Comparison of ENCODE assay signal across 8 mouse cellular contexts in the genomic region with DNA sequence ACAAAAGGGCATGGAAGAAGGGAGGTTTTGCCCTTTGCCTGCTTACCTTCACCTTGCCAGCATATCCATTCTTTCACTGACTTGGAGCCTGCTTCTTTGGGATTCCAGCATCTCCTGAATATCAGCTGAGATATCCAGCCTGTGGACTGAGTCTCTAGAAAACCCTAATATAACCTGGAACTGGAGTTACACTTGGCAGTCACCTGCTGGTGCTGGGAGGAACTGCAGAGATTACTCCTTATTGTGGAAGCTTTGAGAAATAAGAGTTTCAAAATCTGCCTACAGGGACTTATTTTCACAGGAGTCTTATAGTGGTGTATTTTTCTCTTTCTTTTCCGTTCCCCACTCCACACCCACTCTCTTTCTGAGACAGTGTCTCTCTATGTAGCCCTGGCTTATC. TPM values are rescaled to one million over a fixed set of nuclear protein-coding genes. Genes with fewer than 3 reads are reported as not detected.
DNase-seq lines count a peak whose midpoint lies in the region; ATAC-seq and TF ChIP-seq lines count a peak whose summit lies in the region.
"Had no signal": no experiment of that assay in that cellular context is flagged by ENCODE, and none has a peak within 500 bp of the region (broad histone marks: within the 10 kb centered on the region; RNA-seq: fewer than 3 reads in every experiment).

No protein-coding gene starts in this region.

- peak; percentile 32; the same call in 1 of the 2 replicates for TF ChIP-seq CTCF in kidney, adult 2 months (conservative IDR thresholded peaks at IDR 0.05; ENCODE audit: insufficient read depth, insufficient read length, low read depth, low read length)
- TF ChIP-seq CTCF in G1E (IDR thresholded peaks at IDR 0.05; ENCODE audit: low read depth, low read length), result peak; percentile 26; the same call in 1 of the 2 replicates
- TF ChIP-seq CTCF in lung, postnatal 0 days (IDR thresholded peaks at IDR 0.05), result peak; percentile 77

- no peak overlapping the region for H3K4me3 ChIP-seq in kidney, adult 2 months (ENCODE audit: insufficient read depth, low read depth, low read length)
- H3K4me3 ChIP-seq in kidney, embryonic 15.5 days (replicated peaks), result no peak overlapping the region
- H3K4me3 ChIP-seq in G1E (ENCODE audit: low read depth, low read length), result no peak overlapping the region
- H3K4me3 ChIP-seq in lung, postnatal 0 days (ENCODE audit: low read depth, low read length), result no peak overlapping the region
- H3K4me3 ChIP-seq: limb, embryonic 15.5 days had no signal

- 42% methylated on average over 1 of the region's 1 CpGs for WGBS in kidney, adult 2 months
- 57% methylated on average over 1 of the region's 1 CpGs for WGBS in kidney, embryonic 15.5 days
- 38% methylated on average over 1 of the region's 1 CpGs for WGBS in lung, postnatal 0 days

- peak; percentile 63 for DNase-seq in kidney, adult 2 months
- no peak for DNase-seq in G1E (ENCODE audit: low spot score)
- DNase-seq in brain, adult 2 months (ENCODE audit: low read depth, low spot score), result peak; percentile 81
- peak; percentile 68 for DNase-seq in kidney, adult 9 months
- peak; percentile 80 for DNase-seq in lung, postnatal 0 days (ENCODE audit: low spot score)
- DNase-seq in thymus, postnatal 25 days, result peak; percentile 35

- ATAC-seq in kidney, embryonic 15.5 days (replicated peaks; ENCODE audit: low FRiP score), result no peak
- ATAC-seq in G1E (ENCODE audit: extremely low read depth, insufficient number of reproducible peaks, low FRiP score, poor library complexity, severe bottlenecking), result no peak
- ATAC-seq in lung, postnatal 0 days, result no peak

- no peaks in the 10 kb centered on the region; the same call in 1 of the 2 replicates for H3K4me1 ChIP-seq in kidney, adult 2 months (ENCODE audit: control insufficient read depth, insufficient read depth, low read length)
- peaks cover 4% of the 10 kb centered on the region for H3K4me1 ChIP-seq in kidney, embryonic 15.5 days
- peaks cover 15% of the 10 kb centered on the region for H3K4me1 ChIP-seq in G1E (ENCODE audit: insufficient read depth, low read depth, low read length)
- H3K4me1 ChIP-seq in lung, postnatal 0 days (ENCODE audit: insufficient read depth, low read depth, low read length), result peaks cover 3% of the 10 kb centered on the region; the same call in 1 of the 2 replicates

- no peak for TF ChIP-seq POLR2A in kidney, adult 2 months (IDR thresholded peaks at IDR 0.05; ENCODE audit: low read depth, low read length)

- no peak overlapping the region for H3K27ac ChIP-seq in kidney, adult 2 months (ENCODE audit: insufficient read depth, low read depth, low read length)
- H3K27ac ChIP-seq in kidney, embryonic 15.5 days, result no peak overlapping the region
- no peak overlapping the region for H3K27ac ChIP-seq in lung, postnatal 0 days (ENCODE audit: low read length)
- H3K27ac ChIP-seq: limb, embryonic 15.5 days had no signal

- no peaks in the 10 kb centered on the region for H3K9me3 ChIP-seq in kidney, embryonic 15.5 days (replicated peaks)
- H3K9me3 ChIP-seq in G1E (replicated peaks), result no peaks in the 10 kb centered on the region
- H3K9me3 ChIP-seq in lung, postnatal 0 days (ENCODE audit: low read length), result no peaks in the 10 kb centered on the region
- H3K9me3 ChIP-seq: limb, embryonic 15.5 days had no signal

- H3K36me3 ChIP-seq in kidney, adult 2 months (ENCODE audit: control insufficient read depth, insufficient read depth, low read length), result no peaks in the 10 kb centered on the region
- no peaks in the 10 kb centered on the region for H3K36me3 ChIP-seq in kidney, embryonic 15.5 days
- H3K36me3 ChIP-seq in G1E (replicated peaks), result no peaks in the 10 kb centered on the region
- H3K36me3 ChIP-seq in lung, postnatal 0 days (ENCODE audit: insufficient read depth, low read length), result no peaks in the 10 kb centered on the region
- H3K36me3 ChIP-seq: limb, embryonic 15.5 days had no signal

- no peak for TF ChIP-seq EP300 in lung, postnatal 0 days (IDR thresholded peaks at IDR 0.05)

- no peak overlapping the region for H3K4me2 ChIP-seq in kidney, embryonic 15.5 days
- H3K4me2 ChIP-seq in lung, postnatal 0 days (replicated peaks; ENCODE audit: low read depth, low read length), result no peak overlapping the region
- H3K4me2 ChIP-seq: limb, embryonic 15.5 days had no signal

- no peak overlapping the region for H3K9ac ChIP-seq in kidney, embryonic 15.5 days
- H3K9ac ChIP-seq in lung, postnatal 0 days (replicated peaks; ENCODE audit: low read depth), result no peak overlapping the region
- H3K9ac ChIP-seq: limb, embryonic 15.5 days had no signal

- no peaks in the 10 kb centered on the region for H3K27me3 ChIP-seq in kidney, adult 2 months (replicated peaks; ENCODE audit: control insufficient read depth, insufficient read depth, low read length)
- H3K27me3 ChIP-seq in kidney, embryonic 15.5 days, result no peaks in the 10 kb centered on the region
- H3K27me3 ChIP-seq in G1E (ENCODE audit: insufficient read depth, low read length), result peaks cover 19% of the 10 kb centered on the region
- no peaks in the 10 kb centered on the region for H3K27me3 ChIP-seq in lung, postnatal 0 days (replicated peaks; ENCODE audit: insufficient read depth, low read length)
- H3K27me3 ChIP-seq: limb, embryonic 15.5 days had no signal

RNA-seq across cellular contexts. Expression of gene Arl1, which starts 3.5 kb away (rescaled TPM):
- polyA plus RNA-seq in kidney, adult 2 months (2012; rRNA removed), result 23.2 and 33.6 TPM in 2 replicates
- polyA plus RNA-seq in kidney, embryonic 15.5 days (2015; fragmentation: Nextera tagmentation; extraction: Ambion mirVana), result 191 and 193 TPM in 2 replicates
- total RNA-seq in G1E (2014; fragmentation: Nextera tagmentation) (70.6 and 76.5 TPM in 2 replicates), G1E (2017) (77.4 and 89.3 TPM in 2 replicates)
- polyA plus RNA-seq in G1E (2012), result 30.2 and 31.7 TPM in 2 replicates
- polyA plus RNA-seq in lung, postnatal 0 days (2015; fragmentation: Nextera tagmentation; extraction: Ambion mirVana), result 173 and 176 TPM in 2 replicates

RNA-seq across cellular contexts. Expression of gene Spic, which starts 42.3 kb away (rescaled TPM):
- polyA plus RNA-seq in kidney, adult 2 months (2012; rRNA removed), result 0.34 TPM in 1 of 2 replicates, not detected in the other
- 1.0 and 1.1 TPM in 2 replicates for polyA plus RNA-seq in kidney, embryonic 15.5 days (2015; fragmentation: Nextera tagmentation; extraction: Ambion mirVana)
- 2.3 TPM in 1 of 2 replicates, not detected in the other for total RNA-seq in G1E (2014; fragmentation: Nextera tagmentation)
- total RNA-seq in G1E (2017), result 0.05 and 0.35 TPM in 2 replicates
- not detected in 2 replicates for polyA plus RNA-seq in G1E (2012)
- polyA plus RNA-seq in lung, postnatal 0 days (2015; fragmentation: Nextera tagmentation; extraction: Ambion mirVana), result 0.33 and 0.44 TPM in 2 replicates

Comparison
In these comparisons a context has a peak if more than half of its experiments do, and no peak if none do; other contexts are left out.
1. CTCF ChIP-seq: peak in every context shown above with its lines; median percentile 77 in lung, postnatal 0 days; 32 in kidney, adult 2 months; 26 in G1E.